Mouse (Mus musculus): ENCODE measurements at regions not wholly inside any gene's neighbourhood (a gene's known extent, or its start where the extent isn't known, plus 50 kb on each side); places are given as distances from the start of the nearest gene placed in this dataset.
A peak's percentile ranks its signal among the peaks of the same experiment; 100 is the strongest.

- no peak; the same call in 1 of the 2 replicates for ATAC-seq (ENCODE audit: insufficient number of reproducible peaks, insufficient read depth, low FRiP score, low read depth)
- no peak overlapping the region for H3K9ac ChIP-seq (replicated peaks; ENCODE audit: low read depth, low read length)
- H3K27me3 ChIP-seq (ENCODE audit: control insufficient read depth, insufficient read depth, low read length), result no peaks in the 10 kb centered on the region
- H3K4me3 ChIP-seq (ENCODE audit: low read depth, low read length), result no peak overlapping the region
- 26% methylated on average over 3 of the region's 3 CpGs for WGBS
- no peaks in the 10 kb centered on the region for H3K36me3 ChIP-seq (ENCODE audit: control insufficient read depth, insufficient read depth, low read length)
- H3K27ac ChIP-seq (ENCODE audit: low read length), result no peak overlapping the region
- H3K4me2 ChIP-seq (replicated peaks; ENCODE audit: low read depth, low read length), result no peak overlapping the region
- H3K9me3 ChIP-seq (ENCODE audit: control insufficient read depth, low read depth, low read length), result no peaks in the 10 kb centered on the region
- 0 out of 2 replicates have a peak, but pooled peaks cover 2% of the 10 kb centered on the region for H3K4me1 ChIP-seq (ENCODE audit: control insufficient read depth, insufficient read depth, low read length)
These were observed 137.8 kb downstream of the B3glct start for GRCm38 (mm10) chr5:149815879-149816278.

- 41% methylated on average over 6 of the region's 6 CpGs for WGBS
- H3K9ac ChIP-seq (replicated peaks; ENCODE audit: low read depth, low read length), result no peak overlapping the region
- no peaks in the 10 kb centered on the region for H3K4me1 ChIP-seq (ENCODE audit: control insufficient read depth, insufficient read depth, low read length)
- peak; percentile 23; the same call in 1 of the 2 replicates for ATAC-seq (ENCODE audit: insufficient number of reproducible peaks, insufficient read depth, low FRiP score, low read depth)
- H3K4me2 ChIP-seq (replicated peaks; ENCODE audit: low read depth, low read length), result no peak overlapping the region
- H3K9me3 ChIP-seq (ENCODE audit: control insufficient read depth, low read depth, low read length), result no peaks in the 10 kb centered on the region
- no peak overlapping the region for H3K27ac ChIP-seq (ENCODE audit: low read length)
- H3K27me3 ChIP-seq (ENCODE audit: control insufficient read depth, insufficient read depth, low read length), result no peaks in the 10 kb centered on the region
- no peaks in the 10 kb centered on the region for H3K36me3 ChIP-seq (ENCODE audit: control insufficient read depth, insufficient read depth, low read length)
- no peak overlapping the region for H3K4me3 ChIP-seq (ENCODE audit: low read depth, low read length)
These were observed 140.8 kb downstream of the B3glct start for GRCm38 (mm10) chr5:149818812-149819211.

GRCm38 (mm10) chr5:149823821-149824220 lies 145.8 kb downstream of the B3glct start:
- no peak overlapping the region for H3K4me2 ChIP-seq (replicated peaks; ENCODE audit: low read depth, low read length)
- H3K9ac ChIP-seq (replicated peaks; ENCODE audit: low read depth, low read length), result no peak overlapping the region
- no peak for ATAC-seq (ENCODE audit: insufficient number of reproducible peaks, insufficient read depth, low FRiP score, low read depth)
- H3K4me3 ChIP-seq (ENCODE audit: low read depth, low read length), result no peak overlapping the region
- H3K27ac ChIP-seq (ENCODE audit: low read length), result no peak overlapping the region
- H3K9me3 ChIP-seq (ENCODE audit: control insufficient read depth, low read depth, low read length), result no peaks in the 10 kb centered on the region
- H3K36me3 ChIP-seq (ENCODE audit: control insufficient read depth, insufficient read depth, low read length), result no peaks in the 10 kb centered on the region
- H3K27me3 ChIP-seq (ENCODE audit: control insufficient read depth, insufficient read depth, low read length), result no peaks in the 10 kb centered on the region
- H3K4me1 ChIP-seq (ENCODE audit: control insufficient read depth, insufficient read depth, low read length), result no peaks in the 10 kb centered on the region
- 80% methylated on average over 9 of the region's 9 CpGs for WGBS

GRCm38 (mm10) chr5:149827599-149827998 lies 149.6 kb downstream of the B3glct start:
- Histone ChIP-seq H3K4me1 (ENCODE audit: control insufficient read depth, insufficient read depth, low read length) (no peaks in the 10 kb centered on the region), H3K9ac (replicated peaks; ENCODE audit: low read depth, low read length) (no peak overlapping the region), H3K4me3 (ENCODE audit: low read depth, low read length) (no peak overlapping the region), H3K9me3 (ENCODE audit: control insufficient read depth, low read depth, low read length) (no peaks in the 10 kb centered on the region), H3K27me3 (ENCODE audit: control insufficient read depth, insufficient read depth, low read length) (no peaks in the 10 kb centered on the region), H3K27ac (ENCODE audit: low read length) (no peak overlapping the region), H3K4me2 (replicated peaks; ENCODE audit: low read depth, low read length) (no peak overlapping the region), H3K36me3 (ENCODE audit: control insufficient read depth, insufficient read depth, low read length) (no peaks in the 10 kb centered on the region)
- ATAC-seq (ENCODE audit: insufficient number of reproducible peaks, insufficient read depth, low FRiP score, low read depth), result no peak
- WGBS, result 53% methylated on average over 3 of the region's 3 CpGs

DNA sequence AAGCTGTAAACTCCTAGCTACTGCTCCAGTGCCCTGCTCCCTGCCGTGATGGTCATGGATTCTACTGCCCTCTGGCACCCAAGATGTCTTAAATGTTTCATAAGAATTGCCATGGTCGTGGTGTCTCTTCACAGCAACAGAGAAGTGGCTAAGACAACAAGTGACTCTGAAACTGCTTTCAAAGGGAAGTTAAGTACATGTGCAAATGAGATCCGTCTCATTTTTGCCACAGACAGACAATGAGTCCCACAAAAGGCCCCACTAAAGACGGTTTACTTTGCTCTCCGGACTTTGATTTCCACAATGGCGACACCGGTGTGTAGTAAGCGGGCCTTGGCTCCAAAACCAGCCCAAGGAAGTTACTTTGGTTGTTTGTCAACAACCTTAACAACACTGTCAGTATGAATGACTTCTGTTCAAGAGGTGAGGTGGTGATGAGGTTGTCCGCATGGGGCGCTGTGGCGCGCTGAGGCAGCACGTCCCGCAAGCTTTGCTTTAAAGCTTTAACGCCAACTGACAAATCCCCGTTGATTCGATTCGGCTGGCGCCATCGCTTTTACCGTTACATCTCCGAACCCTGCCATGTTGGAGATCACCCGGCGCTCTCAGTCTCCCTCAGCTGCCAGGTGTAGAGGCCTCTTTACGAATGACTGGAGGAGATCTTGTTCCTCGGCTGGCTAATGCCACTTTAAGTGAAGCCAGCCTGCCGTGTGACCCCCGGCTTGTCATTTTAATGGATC lies 153.3 kb downstream of the B3glct start:
- no peak for ATAC-seq (ENCODE audit: insufficient number of reproducible peaks, insufficient read depth, low FRiP score, low read depth)
- no peak overlapping the region for H3K9ac ChIP-seq (replicated peaks; ENCODE audit: low read depth, low read length)
- H3K4me2 ChIP-seq (replicated peaks; ENCODE audit: low read depth, low read length), result peak overlapping the region; percentile 61
- H3K27ac ChIP-seq (ENCODE audit: low read length), result no peak overlapping the region
- WGBS, result 3% methylated on average over 28 of the region's 28 CpGs
- H3K4me3 ChIP-seq (ENCODE audit: low read depth, low read length), result peak overlapping the region; percentile 29
- H3K9me3 ChIP-seq (ENCODE audit: control insufficient read depth, low read depth, low read length), result no peaks in the 10 kb centered on the region
- no peaks in the 10 kb centered on the region for H3K27me3 ChIP-seq (ENCODE audit: control insufficient read depth, insufficient read depth, low read length)
- no peaks in the 10 kb centered on the region for H3K4me1 ChIP-seq (ENCODE audit: control insufficient read depth, insufficient read depth, low read length)
- no peaks in the 10 kb centered on the region for H3K36me3 ChIP-seq (ENCODE audit: control insufficient read depth, insufficient read depth, low read length)

- Histone ChIP-seq H3K9me3 (ENCODE audit: control insufficient read depth, low read depth, low read length) (no peaks in the 10 kb centered on the region), H3K27ac (ENCODE audit: low read length) (no peak overlapping the region), H3K4me3 (ENCODE audit: low read depth, low read length) (no peak overlapping the region), H3K4me2 (replicated peaks; ENCODE audit: low read depth, low read length) (no peak overlapping the region), H3K9ac (replicated peaks; ENCODE audit: low read depth, low read length) (no peak overlapping the region), H3K4me1 (ENCODE audit: control insufficient read depth, insufficient read depth, low read length) (no peaks in the 10 kb centered on the region), H3K36me3 (ENCODE audit: control insufficient read depth, insufficient read depth, low read length) (no peaks in the 10 kb centered on the region), H3K27me3 (ENCODE audit: control insufficient read depth, insufficient read depth, low read length) (no peaks in the 10 kb centered on the region)
- no peak for ATAC-seq (ENCODE audit: insufficient number of reproducible peaks, insufficient read depth, low FRiP score, low read depth)
- 66% methylated on average over 2 of the region's 2 CpGs for WGBS
These were observed 159.3 kb downstream of the B3glct start for GRCm38 (mm10) chr5:149837379-149837778.

- H3K4me2 ChIP-seq (replicated peaks; ENCODE audit: low read depth, low read length), result no peak overlapping the region
- H3K36me3 ChIP-seq (ENCODE audit: control insufficient read depth, insufficient read depth, low read length), result no peaks in the 10 kb centered on the region
- no peak overlapping the region for H3K27ac ChIP-seq (ENCODE audit: low read length)
- H3K4me3 ChIP-seq (ENCODE audit: low read depth, low read length), result no peak overlapping the region
- H3K27me3 ChIP-seq (ENCODE audit: control insufficient read depth, insufficient read depth, low read length), result no peaks in the 10 kb centered on the region
- WGBS, result 62% methylated on average over 6 of the region's 6 CpGs
- no peak overlapping the region for H3K9ac ChIP-seq (replicated peaks; ENCODE audit: low read depth, low read length)
- H3K9me3 ChIP-seq (ENCODE audit: control insufficient read depth, low read depth, low read length), result no peaks in the 10 kb centered on the region
- ATAC-seq (ENCODE audit: insufficient number of reproducible peaks, insufficient read depth, low FRiP score, low read depth), result no peak
- no peaks in the 10 kb centered on the region for H3K4me1 ChIP-seq (ENCODE audit: control insufficient read depth, insufficient read depth, low read length)
These were observed 164.5 kb downstream of the B3glct start for GRCm38 (mm10) chr5:149842491-149842890.

GRCm38 (mm10) chr5:149843310-149843709 lies 165.3 kb downstream of the B3glct start:
- Histone ChIP-seq H3K27me3 (ENCODE audit: control insufficient read depth, insufficient read depth, low read length) (no peaks in the 10 kb centered on the region), H3K4me3 (ENCODE audit: low read depth, low read length) (no peak overlapping the region), H3K27ac (ENCODE audit: low read length) (no peak overlapping the region), H3K9ac (replicated peaks; ENCODE audit: low read depth, low read length) (no peak overlapping the region), H3K36me3 (ENCODE audit: control insufficient read depth, insufficient read depth, low read length) (no peaks in the 10 kb centered on the region), H3K9me3 (ENCODE audit: control insufficient read depth, low read depth, low read length) (no peaks in the 10 kb centered on the region), H3K4me2 (replicated peaks; ENCODE audit: low read depth, low read length) (no peak overlapping the region), H3K4me1 (ENCODE audit: control insufficient read depth, insufficient read depth, low read length) (no peaks in the 10 kb centered on the region)
- WGBS, result 47% methylated on average over 7 of the region's 7 CpGs
- ATAC-seq (ENCODE audit: insufficient number of reproducible peaks, insufficient read depth, low FRiP score, low read depth), result no peak

DNA sequence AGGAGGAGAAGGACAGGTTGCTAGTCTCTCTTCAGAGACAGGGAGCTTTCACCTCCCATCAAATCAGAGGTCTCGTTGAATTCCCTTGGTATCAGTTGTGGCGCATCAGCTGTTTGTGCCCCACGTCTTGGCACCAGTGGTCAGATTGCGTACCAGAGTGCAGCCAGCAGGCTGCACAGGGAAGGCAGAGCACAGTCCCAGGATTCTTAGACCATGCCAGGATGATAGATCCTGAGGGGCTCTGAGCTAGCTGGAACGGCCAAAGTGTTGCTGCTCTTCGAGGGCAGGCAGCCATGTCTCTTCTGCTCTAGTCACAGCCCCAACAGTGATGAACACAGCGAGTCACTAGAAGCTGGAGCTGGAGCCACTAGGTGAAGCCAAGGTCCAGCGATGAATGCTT lies 167.2 kb downstream of the B3glct start:
- no peak overlapping the region for H3K27ac ChIP-seq (ENCODE audit: low read length)
- 82% methylated on average over 8 of the region's 8 CpGs for WGBS
- no peak overlapping the region for H3K9ac ChIP-seq (replicated peaks; ENCODE audit: low read depth, low read length)
- H3K4me3 ChIP-seq (ENCODE audit: low read depth, low read length), result no peak overlapping the region
- ATAC-seq (ENCODE audit: insufficient number of reproducible peaks, insufficient read depth, low FRiP score, low read depth), result no peak
- no peaks in the 10 kb centered on the region for H3K9me3 ChIP-seq (ENCODE audit: control insufficient read depth, low read depth, low read length)
- H3K4me1 ChIP-seq (ENCODE audit: control insufficient read depth, insufficient read depth, low read length), result no peaks in the 10 kb centered on the region
- H3K4me2 ChIP-seq (replicated peaks; ENCODE audit: low read depth, low read length), result no peak overlapping the region
- no peaks in the 10 kb centered on the region for H3K27me3 ChIP-seq (ENCODE audit: control insufficient read depth, insufficient read depth, low read length)
- no peaks in the 10 kb centered on the region for H3K36me3 ChIP-seq (ENCODE audit: control insufficient read depth, insufficient read depth, low read length)

Measured in stomach, embryonic 14.5 days (tissue).